Mouse (Mus musculus) olfactory bulb, adult 2 months (tissue): ENCODE data around the gene Gm7233. TPM values are rescaled to one million over a fixed set of nuclear protein-coding genes. Genes with fewer than 3 reads are reported as not detected.
"Not testable (repeated sequence)": the region's sequence is repeated elsewhere in the genome, so short reads cannot be mapped to it uniquely, and the experiment has no call there.

Source experiments
- H3K27ac ChIP-seq: fragments of 200-500 bp; 2 replicates; pipeline ENCODE4 v1.5.1; 2012; ENCODE audit warnings: low read depth, low read length; ENCODE audit not compliant: insufficient read depth
- H3K4me1 ChIP-seq: fragments of 200-500 bp; 2 replicates; pipeline ENCODE4 v1.6.1; 2012; ENCODE audit warnings: low read length; ENCODE audit not compliant: control insufficient read depth, insufficient read depth
- H3K4me3 ChIP-seq: fragments of 200-500 bp; 2 replicates; pipeline ENCODE4 v1.5.1; 2012; ENCODE audit warnings: mild to moderate bottlenecking, low read depth, low read length, moderate library complexity; ENCODE audit not compliant: insufficient read depth
- WGBS: fragments of 180-500 bp; shearing (Covaris S2); methylation state at CpG from one replicate; pipeline ENCODE4 v1.1.7; 2018; 5-methylcytosine and 5-hydroxymethylcytosine counted together
- polyA plus RNA-seq: library from polyadenylated mRNA; stranded (reverse); fragments of >200 nt; gene quantifications from 2 replicates; pipeline ENCODE4 v1.2.4, GENCODE M21; 2012; ENCODE audit warnings: low replicate concordance; ENCODE audit not compliant: missing spikeins, insufficient read depth, insufficient read length

Gm7233 gene
- not detected in 2 replicates for polyA plus RNA-seq

GRCm38 (mm10) chr14:43179567-43179966, at the start of gene Gm7233:
Gene Gm7233, plus strand, starts transcription at chr14:43179867.
- WGBS, result 66% methylated on average over 5 of the region's 5 CpGs

DNA sequence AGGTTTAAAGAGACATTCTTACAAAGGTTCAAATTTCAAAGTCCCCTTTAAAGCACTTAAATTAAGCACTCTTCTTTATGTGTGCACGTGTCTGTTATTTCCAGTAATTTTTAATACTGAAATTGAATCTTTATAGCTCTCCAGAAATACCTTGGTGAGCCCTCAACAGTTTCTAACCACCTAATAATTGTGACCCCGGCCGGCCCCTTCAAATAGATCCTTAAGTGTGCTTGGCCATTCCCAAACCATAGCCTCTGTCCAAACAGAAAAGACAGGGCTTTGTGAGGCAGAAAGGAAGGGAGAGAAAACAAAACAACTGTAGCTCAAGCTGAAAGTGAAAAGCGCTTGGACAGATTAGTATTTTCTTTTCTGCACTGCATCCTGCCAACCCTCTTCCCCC, 12.5 kb upstream of the Gm7233 start:
- WGBS, result 69% methylated on average over 4 of the region's 4 CpGs

More at GRCm38 (mm10) chr14:43179567-43179966, at the start of gene Gm7233:
- not testable (repeated sequence) for H3K27ac ChIP-seq, H3K4me1 ChIP-seq, H3K4me3 ChIP-seq

DNA sequence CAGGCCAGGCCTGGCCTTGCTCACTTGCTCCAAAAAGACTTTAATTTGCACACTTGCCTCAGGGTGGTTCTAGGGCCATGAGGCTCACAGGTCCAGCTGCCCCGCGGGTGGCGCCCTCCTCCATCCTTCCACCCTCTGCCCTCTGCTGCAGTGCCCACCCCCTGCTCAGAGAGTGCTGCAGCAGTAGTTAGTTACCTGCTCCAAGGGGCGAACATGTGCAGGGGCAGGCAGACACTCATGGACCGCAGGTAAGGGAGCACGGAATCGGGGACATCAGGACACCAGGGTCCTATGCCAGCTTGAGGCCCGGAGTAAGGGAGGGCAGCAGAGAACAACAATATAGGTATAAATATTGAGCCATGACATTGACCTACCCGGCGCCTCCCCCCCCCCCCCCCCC, 11.7 kb upstream of the Gm7233 start:
- WGBS, result no CpG with 5 or more reads among the region's 10 CpGs
- H3K27ac ChIP-seq, H3K4me1 ChIP-seq, H3K4me3 ChIP-seq: not testable (repeated sequence)

More for the DNA sequence above, 12.5 kb upstream of the Gm7233 start:
- not testable (repeated sequence) for H3K4me3 ChIP-seq, H3K4me1 ChIP-seq, H3K27ac ChIP-seq

GRCm38 (mm10) chr14:43168573-43169170, 11.0 kb upstream of the Gm7233 start:
- H3K4me3 ChIP-seq, H3K4me1 ChIP-seq, H3K27ac ChIP-seq: not testable (repeated sequence)
- WGBS, result 35% methylated on average over 1 of the region's 10 CpGs

DNA sequence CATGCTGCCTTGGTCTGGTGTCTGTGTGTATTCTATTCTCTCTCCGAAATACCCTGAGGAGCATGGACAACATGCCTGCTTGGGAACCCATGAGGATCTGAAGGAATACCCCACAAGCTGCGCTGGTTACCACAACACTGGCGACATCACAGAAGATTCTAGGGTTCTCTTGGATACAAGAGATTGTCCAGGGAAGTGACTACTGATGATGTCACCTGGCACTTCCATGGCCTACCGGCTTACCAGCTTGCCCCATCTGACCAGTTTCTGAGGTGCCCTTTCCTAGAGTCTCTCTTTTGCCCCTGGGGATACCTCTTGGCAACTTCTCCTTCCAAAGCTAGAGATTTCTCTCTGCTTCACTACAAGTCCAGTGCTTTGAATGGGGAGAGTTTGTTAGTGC, 55.5 kb downstream of the Gm7233 start, which contains the start of gene Gm8122:
Gene Gm8122, minus strand, starts transcription at position 101 of the 400 bp plus-strand sequence.
- H3K27ac ChIP-seq, H3K4me3 ChIP-seq, H3K4me1 ChIP-seq: not testable (repeated sequence)
- WGBS, result 85% methylated on average over 4 of the region's 4 CpGs

Other genes starting within 250 kb of the Gm7233 start
- not detected in 2 replicates for gene Gm8082, start 186.2 kb upstream of the Gm7233 start, polyA plus RNA-seq
- gene Gm10376, start 164.2 kb upstream of the Gm7233 start, polyA plus RNA-seq, result not detected in 2 replicates
- gene Gm8094, start 103.2 kb upstream of the Gm7233 start, polyA plus RNA-seq, result not detected in 2 replicates
- not detected in 2 replicates for gene Gm8104, start 79.3 kb upstream of the Gm7233 start, polyA plus RNA-seq
- not detected in 2 replicates for gene Gm8122, start 55.4 kb downstream of the Gm7233 start, polyA plus RNA-seq
- not detected in 2 replicates for gene Gm8126, start 78.8 kb downstream of the Gm7233 start, polyA plus RNA-seq
- gene Gm9732, start 95.2 kb downstream of the Gm7233 start, polyA plus RNA-seq, result not detected in 2 replicates
- not detected in 2 replicates for gene Gm8127, start 114.0 kb downstream of the Gm7233 start, polyA plus RNA-seq
- not detected in 2 replicates for gene 1700001F09Rik, start 167.9 kb downstream of the Gm7233 start, polyA plus RNA-seq
- not detected in 2 replicates for gene Gm8138, start 236.5 kb downstream of the Gm7233 start, polyA plus RNA-seq